Mouse (Mus musculus) heart, postnatal 4 days (tissue): ENCODE measurements around the gene Ppm1m. TPM values are rescaled to one million over a fixed set of nuclear protein-coding genes. Genes with fewer than 3 reads are reported as not detected.
A peak's percentile ranks its signal among the peaks of the same experiment; 100 is the strongest.

ENCODE experiments used
- DNase-seq: peaks from one replicate; pipeline ENCODE4 v3.0.0; 2021
- microRNA-seq, 2 experiments: library from miRNA; unstranded; fragments of <30 nt; microRNA quantifications; one replicate each; pipeline ENCODE4 v1.2.0; 2021 to 2022
- total RNA-seq, 2 experiments: library from RNA; stranded (reverse); gene quantifications; 2 replicates each; pipeline ENCODE4 v1.2.3; 2021

The Ppm1m gene
- total RNA-seq, 2 experiments from 2014 or later, result 14.0 to 14.8 TPM

- no peak for DNase-seq
Measured at GRCm38 (mm10) chr9:106156921-106157622, 42.5 kb downstream of the Ppm1m start.

DNA sequence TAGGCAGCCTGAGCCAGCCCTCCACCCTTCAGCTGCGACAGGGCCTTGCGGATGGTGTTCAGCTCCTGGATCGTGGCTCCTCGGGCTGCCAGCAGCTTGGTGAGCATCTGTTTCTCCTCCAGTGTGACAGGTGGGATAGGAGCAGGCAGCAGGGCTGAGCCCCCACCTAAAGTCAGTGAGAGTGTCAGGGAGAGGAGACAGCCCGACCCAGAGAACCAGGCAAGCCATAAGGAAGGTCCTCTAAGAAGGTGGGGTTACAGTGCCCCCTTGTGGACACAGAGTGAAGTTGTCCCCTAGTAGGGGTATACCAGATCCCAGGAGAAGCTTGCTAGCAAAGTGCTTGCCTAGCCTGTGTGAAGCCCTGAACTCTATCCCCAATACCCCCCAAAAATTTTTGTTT lies 43.1 kb downstream of the Ppm1m start:
- DNase-seq, result peak; percentile 61

GRCm38 (mm10) chr9:106154106-106154505 lies 45.4 kb downstream of the Ppm1m start:
- peak; percentile 21 for DNase-seq

GRCm38 (mm10) chr9:106149399-106149754 lies 50.2 kb downstream of the Ppm1m start:
- DNase-seq, result no peak

- DNase-seq, result no peak
Measured at GRCm38 (mm10) chr9:106148541-106149398, 50.8 kb downstream of the Ppm1m start.

DNA sequence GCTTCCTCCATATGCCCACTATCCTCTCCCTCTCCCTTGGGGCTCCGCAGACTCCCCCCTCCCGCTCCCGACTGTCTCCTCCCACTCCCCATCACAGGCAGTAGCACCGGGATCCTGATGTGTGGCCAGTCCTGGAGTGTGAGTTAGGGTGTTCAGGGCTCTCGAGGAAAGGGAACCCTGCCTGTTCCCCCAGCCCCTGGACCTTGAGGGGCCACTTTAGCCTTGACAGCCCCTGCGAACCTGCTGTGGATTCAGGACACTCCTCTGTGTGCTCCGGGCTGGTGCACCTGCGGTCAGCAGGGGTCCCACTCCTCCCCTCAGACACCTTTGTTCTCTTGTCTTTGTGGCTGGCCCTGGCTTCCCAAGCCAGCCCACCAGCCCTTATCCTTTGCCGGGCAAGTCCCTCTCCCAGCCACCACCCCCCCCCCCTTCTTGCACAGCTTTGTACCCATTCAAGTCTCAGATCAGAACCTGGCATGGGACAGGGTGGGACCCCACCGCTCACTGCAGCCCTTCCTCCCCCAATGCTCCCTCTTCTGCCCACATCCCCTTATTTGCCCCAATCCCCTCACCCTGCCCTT lies 51.6 kb downstream of the Ppm1m start:
- DNase-seq, result no peak

DNA sequence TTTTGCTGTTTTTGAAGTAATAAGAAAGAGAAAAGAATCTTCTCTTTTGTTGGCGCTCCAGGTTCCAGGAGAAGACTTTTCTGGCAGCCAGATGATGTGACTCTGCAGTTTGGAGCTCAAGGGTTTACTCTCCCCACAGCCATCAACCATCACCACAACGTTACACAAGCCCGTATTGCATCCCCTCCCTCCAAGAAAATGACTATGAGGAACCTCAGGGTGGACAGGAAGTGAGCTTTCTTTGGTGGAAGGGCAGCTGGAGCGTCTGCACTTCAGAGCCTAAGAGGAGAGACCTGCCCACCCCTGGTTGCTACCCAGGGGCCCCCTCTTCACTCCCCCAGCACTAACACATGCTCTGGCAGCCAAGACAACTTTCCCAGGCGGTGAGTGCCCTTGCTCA lies 52.3 kb downstream of the Ppm1m start:
- no peak for DNase-seq

- DNase-seq, result no peak
Measured at GRCm38 (mm10) chr9:106145582-106145981, 54.0 kb downstream of the Ppm1m start.

Small RNA genes within 50 kb of the gene (microRNA-seq; reads per million reads assigned to microRNA genes)
- gene Mir135a-1, result 0 reads per million in 2 experiments
- 101,659 to 103,183 reads per million in 2 experiments for gene Mirlet7g

Other genes with a start within 250 kb of the Ppm1m start
- gene Col6a5, start 239.1 kb downstream of the Ppm1m start, total RNA-seq, result 1 to 10 TPM in 1 of 2 experiments, under 1 TPM in 1; 0.81 to 1.2 TPM
- gene Col6a4, start 103.0 kb downstream of the Ppm1m start, total RNA-seq, result under 1 TPM; 0.07 to 0.09 TPM
- 1 to 10 TPM; 2.3 to 3.5 TPM for gene Glyctk, start 41.6 kb downstream of the Ppm1m start, total RNA-seq
- 10 to 100 TPM; 90.0 to 98.5 TPM for gene Wdr82, start 28.8 kb downstream of the Ppm1m start, total RNA-seq
- 10 to 100 TPM; 62.1 to 63.6 TPM for gene Twf2, start 3.4 kb upstream of the Ppm1m start, total RNA-seq
- gene Tlr9, start 22.9 kb upstream of the Ppm1m start, total RNA-seq, result under 1 TPM; 0.43 TPM
- gene Alas1, start 48.9 kb upstream of the Ppm1m start, total RNA-seq, result 100 to 1,000 TPM; 404 to 423 TPM
- 10 to 100 TPM; 17.0 to 19.3 TPM for gene Poc1a, start 81.3 kb upstream of the Ppm1m start, total RNA-seq
- 10 to 100 TPM; 26.2 to 33.5 TPM for gene Dusp7, start 168.9 kb upstream of the Ppm1m start, total RNA-seq
- 100 to 1,000 TPM; 471 to 490 TPM for gene Rpl29, start 229.7 kb upstream of the Ppm1m start, total RNA-seq
- 10 to 100 TPM; 20.5 to 20.6 TPM for gene Acy1, start 238.6 kb upstream of the Ppm1m start, total RNA-seq
- 1 to 10 TPM; 4.5 to 5.0 TPM for gene Abhd14b, start 247.7 kb upstream of the Ppm1m start, total RNA-seq
- gene Abhd14a, start 247.9 kb upstream of the Ppm1m start, total RNA-seq, result 10 to 100 TPM; 23.7 to 26.1 TPM